In the genomic region with DNA sequence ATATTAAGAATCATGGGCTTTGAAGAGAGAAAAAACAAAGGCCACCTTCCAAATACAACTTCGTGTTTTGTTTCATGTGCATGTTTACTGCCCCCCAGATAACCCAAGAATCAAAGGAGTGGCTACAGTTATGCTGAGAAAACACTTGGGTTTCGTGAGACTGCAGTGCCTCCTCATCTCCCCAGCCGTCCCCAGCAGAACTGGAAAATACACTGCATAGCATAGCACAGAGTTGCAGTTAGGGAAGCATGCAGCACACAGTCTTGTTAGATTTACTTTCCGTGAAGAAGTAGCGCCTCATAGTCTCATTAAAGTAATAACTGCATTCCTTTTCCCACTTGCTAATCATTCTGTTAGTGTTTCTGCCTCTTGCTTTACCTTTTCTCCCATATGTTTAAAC, we compare ENCODE assay signal across 15 mouse cellular contexts.
"Had no signal": no experiment of that assay in that cellular context is flagged by ENCODE, and none has a peak within 500 bp of the region (broad histone marks: within the 10 kb centered on the region; RNA-seq: fewer than 3 reads in every experiment).

No protein-coding gene starts in this region.

- H3K9me3 ChIP-seq: liver, embryonic 15.5 days; neural tube, embryonic 15.5 days had no signal

- ATAC-seq: lung, postnatal 0 days had no signal

- DNase-seq: kidney, adult 11 months; kidney, adult 9 months; kidney, postnatal 36 days; layer of hippocampus, adult 9-11 months; left cerebral cortex, postnatal 4 days; lung, adult 2 months; lung, postnatal 36 days; thymus, adult 18-20 months; thymus, postnatal 14 days had no signal

- H3K4me3 ChIP-seq: liver, embryonic 15.5 days; myocyte; neural tube, embryonic 15.5 days had no signal

- H3K9ac ChIP-seq: liver, embryonic 15.5 days; neural tube, embryonic 15.5 days had no signal

- H3K27ac ChIP-seq: kidney, postnatal 0 days; liver, embryonic 15.5 days; neural tube, embryonic 15.5 days had no signal

- H3K4me1 ChIP-seq: liver, embryonic 15.5 days; neural tube, embryonic 15.5 days had no signal

- H3K27me3 ChIP-seq: liver, embryonic 15.5 days; neural tube, embryonic 15.5 days had no signal

- H3K4me2 ChIP-seq: liver, embryonic 11.5 days; liver, embryonic 15.5 days; neural tube, embryonic 15.5 days had no signal
